Mouse (Mus musculus) sigmoid colon, adult 10 weeks (tissue): ENCODE data around the gene Atp6v0a4. TPM values are rescaled to one million over a fixed set of nuclear protein-coding genes. Genes with fewer than 3 reads are reported as not detected.

Source experiments
- polyA plus RNA-seq: library from polyadenylated mRNA; stranded (reverse); fragments of 350-450 nt; fragmentation: Illumina TruSeq; extraction: RNeasy Lipid Tissue Mini Kit (QIAGEN cat#74804); gene quantifications from one replicate; pipeline ENCODE4 v1.2.3, GENCODE M21; 2014; ENCODE audit warnings: low read depth, low replicate concordance

Atp6v0a4 gene
- not detected for polyA plus RNA-seq

DNA sequence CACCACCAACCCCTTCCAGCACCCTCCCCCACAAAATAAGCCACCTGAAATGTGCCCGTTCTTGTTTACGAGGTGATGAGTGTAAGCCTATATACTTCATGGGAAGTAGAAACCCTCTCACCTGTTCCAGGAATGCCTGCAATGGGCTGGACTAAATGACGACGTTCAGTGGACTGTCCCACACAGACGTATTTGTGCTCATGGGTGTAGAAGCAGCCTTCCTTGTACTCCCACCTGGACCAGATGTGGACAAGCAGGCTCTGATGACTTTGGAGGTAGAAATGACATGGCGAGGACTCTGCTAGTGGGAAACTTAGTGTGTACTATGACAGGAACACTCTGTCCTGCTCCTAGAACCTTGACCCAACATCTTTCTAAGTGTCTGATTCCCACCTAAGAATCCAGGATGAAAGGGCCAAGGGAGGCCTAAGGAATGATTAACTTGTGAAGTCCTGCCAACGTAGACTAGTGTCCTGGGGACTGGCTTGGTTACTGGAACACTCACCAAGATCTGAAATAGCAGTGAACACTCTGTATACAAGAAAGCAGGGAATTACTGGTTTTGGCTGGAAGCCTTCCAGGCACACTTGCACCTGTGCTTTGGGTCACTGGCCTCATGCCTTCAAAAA lies at the start of gene Atp6v0a4:
Gene Atp6v0a4 (minus strand): TSS at position 380 of the 629 bp plus-strand sequence.

GRCm38 (mm10) chr6:38109160-38109795 lies 15.1 kb downstream of the Atp6v0a4 start, which contains the start of gene Tmem213:
TSS of gene Tmem213 (plus strand) at chr6:38109255.

DNA sequence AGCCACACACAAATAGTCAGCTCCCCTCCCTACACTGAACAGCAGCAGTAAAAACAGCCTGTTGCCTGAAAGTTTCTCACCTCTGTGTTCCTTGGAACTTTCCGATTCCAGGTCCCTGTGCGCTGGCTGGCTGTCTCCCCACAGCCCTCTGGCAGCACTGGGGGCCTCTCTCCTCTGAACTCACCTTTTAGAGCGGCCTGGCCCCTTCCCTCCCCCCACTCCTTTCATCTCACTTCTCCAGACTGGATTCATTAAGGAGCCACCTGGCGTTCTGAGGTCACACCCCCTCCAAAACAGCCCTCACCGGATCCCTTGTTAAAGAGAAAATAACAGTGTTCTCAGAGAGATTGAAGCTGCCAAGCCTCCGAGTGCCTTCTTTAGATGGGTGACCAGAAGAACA lies 77.5 kb downstream of the Atp6v0a4 start, which contains the start of gene Svopl:
Gene Svopl (minus strand): TSS at position 159 of the 400 bp plus-strand sequence.

Other genes starting within 250 kb of the Atp6v0a4 start
- 1.4 TPM for gene Svopl, start 77.6 kb downstream of the Atp6v0a4 start, polyA plus RNA-seq
- gene Tmem213, start 15.3 kb downstream of the Atp6v0a4 start, polyA plus RNA-seq = not detected
- 0.50 TPM for gene D630045J12Rik, start 129.4 kb upstream of the Atp6v0a4 start, polyA plus RNA-seq
- 3.9 TPM for gene Zc3hav1l, start 174.7 kb upstream of the Atp6v0a4 start, polyA plus RNA-seq
- 82.5 TPM for gene Zc3hav1, start 230.0 kb upstream of the Atp6v0a4 start, polyA plus RNA-seq